Mouse (Mus musculus): ENCODE measurements around the gene Prkar1b.

- TF ChIP-seq CTCF (IDR thresholded peaks at IDR 0.05; ENCODE audit: low read depth) (no peak), EP300 (IDR thresholded peaks at IDR 0.05; ENCODE audit: low read depth) (no peak)
These were observed 100.4 kb downstream of the Prkar1b start for GRCm38 (mm10) chr5:139049367-139049766.
